ENCODE assay signal across 37 mouse cellular contexts in genomic region chr1:85592526-85592925, GRCm38 (mm10). TPM values are rescaled to one million over a fixed set of nuclear protein-coding genes. Genes with fewer than 3 reads are reported as not detected.
"Had no signal": no experiment of that assay in that cellular context is flagged by ENCODE, and none has a peak within 500 bp of the region (broad histone marks: within the 10 kb centered on the region; RNA-seq: fewer than 3 reads in every experiment).

No protein-coding gene starts in this region.

RNA-seq across cellular contexts. Expression of gene Sp110, which starts 6.1 kb away (rescaled TPM):
- polyA plus RNA-seq: myocyte had no signal

RNA-seq across cellular contexts. Expression of gene G530012D18Rik, which starts 17.1 kb away (rescaled TPM):
- total RNA-seq: left cerebral cortex, adult 8-10 months; left cerebral cortex, postnatal 10 days; left cerebral cortex, postnatal 14 days; left cerebral cortex, postnatal 25 days; left cerebral cortex, postnatal 36 days; left cerebral cortex, postnatal 4 days; liver, adult 2 months; megakaryocyte, adult 5-6 weeks; megakaryocyte-erythroid progenitor cell, adult 5-6 weeks; midbrain, postnatal 0 days; monocyte, adult 5-6 weeks had no signal
- polyA plus RNA-seq: limb, embryonic 10.5 days; limb, embryonic 11.5 days; limb, embryonic 12.5 days; limb, embryonic 13.5 days; limb, embryonic 14.5 days; limb, embryonic 15.5 days; liver, adult 2 months; liver, embryonic 11.5 days; liver, embryonic 12.5 days; liver, embryonic 13.5 days; liver, embryonic 15.5 days; liver, embryonic 16.5 days; lung, adult 2 months; lung, embryonic 14.5 days; lung, embryonic 15.5 days; lung, embryonic 16.5 days; lung, postnatal 0 days; macrophage; midbrain, embryonic 10.5 days; midbrain, embryonic 11.5 days; midbrain, embryonic 12.5 days; midbrain, embryonic 13.5 days; midbrain, embryonic 14.5 days; midbrain, embryonic 15.5 days; midbrain, embryonic 16.5 days; midbrain, postnatal 0 days; myocyte; neural tube, embryonic 11.5 days had no signal
